In the genomic region with DNA sequence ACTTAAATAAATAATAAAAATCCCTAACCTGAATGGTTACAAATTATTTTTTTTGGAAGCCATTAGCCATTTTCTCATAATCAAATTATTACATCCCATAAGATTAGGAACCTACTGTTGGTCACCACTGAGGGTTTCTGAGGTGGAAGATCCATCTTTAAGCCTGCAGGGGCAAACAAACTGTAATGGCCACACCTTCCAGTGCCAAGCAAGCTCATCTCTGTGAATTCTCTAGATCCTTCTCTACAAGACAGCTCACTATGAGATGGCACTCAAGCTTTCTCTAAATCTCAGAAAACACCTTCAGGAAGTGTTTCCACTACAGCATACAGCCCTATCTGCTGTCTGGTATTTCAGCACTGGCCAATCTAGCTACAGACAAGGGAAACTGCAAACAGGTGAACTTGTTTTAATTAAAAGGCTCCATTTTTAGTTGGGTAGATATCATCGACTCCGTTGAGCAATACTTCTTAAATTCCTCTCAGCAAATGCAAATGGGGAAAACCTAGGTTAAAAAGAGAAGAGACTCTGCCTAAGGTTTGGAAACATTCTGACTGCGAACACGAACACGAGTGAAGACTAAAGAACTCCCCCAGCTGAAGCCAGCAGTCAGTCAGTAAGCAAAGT, we compare ENCODE assay signal across 12 mouse cellular contexts. TPM values are rescaled to one million over a fixed set of nuclear protein-coding genes. Genes with fewer than 3 reads are reported as not detected.
DNase-seq lines count a peak whose midpoint lies in the region; ATAC-seq lines count a peak whose summit lies in the region.
"Had no signal": no experiment of that assay in that cellular context is flagged by ENCODE, and none has a peak within 500 bp of the region (broad histone marks: within the 10 kb centered on the region; RNA-seq: fewer than 3 reads in every experiment).

No protein-coding gene starts in this region.

- no peaks in the 10 kb centered on the region for H3K36me3 ChIP-seq in forebrain, embryonic 12.5 days (replicated peaks)
- no peaks in the 10 kb centered on the region for H3K36me3 ChIP-seq in forebrain, embryonic 15.5 days
- H3K36me3 ChIP-seq in hindbrain, embryonic 16.5 days (ENCODE audit: control insufficient read depth, insufficient read depth, low read length) = no peaks in the 10 kb centered on the region
- H3K36me3 ChIP-seq in midbrain, embryonic 16.5 days (ENCODE audit: control insufficient read depth, insufficient read depth, low read length) = no peaks in the 10 kb centered on the region
- H3K36me3 ChIP-seq in intestine, embryonic 15.5 days = no peaks in the 10 kb centered on the region

- 7% methylated on average over 5 of the region's 5 CpGs for WGBS in forebrain, embryonic 12.5 days
- 15% methylated on average over 5 of the region's 5 CpGs for WGBS in forebrain, embryonic 15.5 days
- 32% methylated on average over 5 of the region's 5 CpGs for WGBS in hindbrain, embryonic 16.5 days
- WGBS in midbrain, embryonic 16.5 days = 34% methylated on average over 5 of the region's 5 CpGs
- 43% methylated on average over 5 of the region's 5 CpGs for WGBS in intestine, embryonic 15.5 days

- peaks cover 75% of the 10 kb centered on the region for H3K27me3 ChIP-seq in forebrain, embryonic 12.5 days
- peaks cover 60% of the 10 kb centered on the region for H3K27me3 ChIP-seq in forebrain, embryonic 15.5 days
- H3K27me3 ChIP-seq in hindbrain, embryonic 16.5 days (replicated peaks; ENCODE audit: control insufficient read depth, insufficient read depth, low read length) = no peaks in the 10 kb centered on the region
- no peaks in the 10 kb centered on the region for H3K27me3 ChIP-seq in midbrain, embryonic 16.5 days (ENCODE audit: control insufficient read depth, insufficient read depth, low read depth, low read length)
- peaks cover 45% of the 10 kb centered on the region for H3K27me3 ChIP-seq in intestine, embryonic 15.5 days (replicated peaks)

- no peak overlapping the region for H3K4me3 ChIP-seq in forebrain, embryonic 12.5 days (replicated peaks)
- no peak overlapping the region for H3K4me3 ChIP-seq in forebrain, embryonic 15.5 days
- peak overlapping the region; percentile 48 for H3K4me3 ChIP-seq in hindbrain, embryonic 16.5 days (ENCODE audit: low read length)
- peak overlapping the region; percentile 51 for H3K4me3 ChIP-seq in midbrain, embryonic 16.5 days (ENCODE audit: low read depth, low read length)
- no peak overlapping the region for H3K4me3 ChIP-seq in intestine, embryonic 15.5 days (replicated peaks)
- H3K4me3 ChIP-seq: layer of hippocampus, adult 2 months had no signal

- H3K4me1 ChIP-seq in forebrain, embryonic 12.5 days = peaks cover 56% of the 10 kb centered on the region
- H3K4me1 ChIP-seq in forebrain, embryonic 15.5 days = peaks cover 36% of the 10 kb centered on the region
- H3K4me1 ChIP-seq in hindbrain, embryonic 16.5 days (ENCODE audit: control insufficient read depth, insufficient read depth, low read depth, low read length) = peaks cover 8% of the 10 kb centered on the region
- peaks cover 23% of the 10 kb centered on the region for H3K4me1 ChIP-seq in midbrain, embryonic 16.5 days (ENCODE audit: control insufficient read depth, insufficient read depth, low read length)
- peaks cover 8% of the 10 kb centered on the region for H3K4me1 ChIP-seq in intestine, embryonic 15.5 days (replicated peaks)

- H3K4me2 ChIP-seq in forebrain, embryonic 12.5 days = peak overlapping the region; percentile 51; the same call in 1 of the 2 replicates
- no peak overlapping the region for H3K4me2 ChIP-seq in forebrain, embryonic 15.5 days (replicated peaks)
- peak overlapping the region; percentile 67 for H3K4me2 ChIP-seq in hindbrain, embryonic 16.5 days (ENCODE audit: low read length)
- H3K4me2 ChIP-seq in midbrain, embryonic 16.5 days (ENCODE audit: low read length) = peak overlapping the region; percentile 70
- no peak overlapping the region for H3K4me2 ChIP-seq in intestine, embryonic 15.5 days (replicated peaks)

- H3K9ac ChIP-seq in forebrain, embryonic 12.5 days = no peak overlapping the region
- no peak overlapping the region for H3K9ac ChIP-seq in forebrain, embryonic 15.5 days (replicated peaks)
- H3K9ac ChIP-seq in hindbrain, embryonic 16.5 days (ENCODE audit: low read depth, low read length) = peak overlapping the region; percentile 68; the same call in 1 of the 2 replicates
- peak overlapping the region; percentile 87 for H3K9ac ChIP-seq in midbrain, embryonic 16.5 days (ENCODE audit: low read depth, low read length)
- no peak overlapping the region for H3K9ac ChIP-seq in intestine, embryonic 15.5 days
- H3K9ac ChIP-seq: liver, embryonic 14.5 days had no signal

- ATAC-seq in forebrain, embryonic 12.5 days (ENCODE audit: low FRiP score) = no peak
- no peak for ATAC-seq in forebrain, embryonic 15.5 days (replicated peaks)
- ATAC-seq in hindbrain, embryonic 16.5 days = no peak
- no peak for ATAC-seq in midbrain, embryonic 16.5 days
- ATAC-seq in intestine, embryonic 15.5 days = no peak

- peak; percentile 36 to 53 for DNase-seq in cerebellum, postnatal 10 days
- DNase-seq in layer of hippocampus, postnatal 14 days (ENCODE audit: low spot score in 2 of 2) = no peak
- no peak for DNase-seq in layer of hippocampus, adult 8-10 months (ENCODE audit: low spot score in 2 of 2)

- no peaks in the 10 kb centered on the region for H3K9me3 ChIP-seq in forebrain, embryonic 12.5 days
- H3K9me3 ChIP-seq in forebrain, embryonic 15.5 days = no peaks in the 10 kb centered on the region
- H3K9me3 ChIP-seq in hindbrain, embryonic 16.5 days (ENCODE audit: control insufficient read depth, low read length) = no peaks in the 10 kb centered on the region
- no peaks in the 10 kb centered on the region for H3K9me3 ChIP-seq in midbrain, embryonic 16.5 days (replicated peaks; ENCODE audit: control insufficient read depth, low read length, poor library complexity, severe bottlenecking)
- no peaks in the 10 kb centered on the region for H3K9me3 ChIP-seq in intestine, embryonic 15.5 days

- H3K27ac ChIP-seq in forebrain, embryonic 12.5 days = no peak overlapping the region
- H3K27ac ChIP-seq in forebrain, embryonic 15.5 days (replicated peaks) = no peak overlapping the region
- H3K27ac ChIP-seq in hindbrain, embryonic 16.5 days (ENCODE audit: low read depth, low read length) = peak overlapping the region; percentile 94
- H3K27ac ChIP-seq in midbrain, embryonic 16.5 days (ENCODE audit: low read length) = peak overlapping the region; percentile 98
- no peak overlapping the region for H3K27ac ChIP-seq in intestine, embryonic 15.5 days
- H3K27ac ChIP-seq: liver, embryonic 14.5 days had no signal

RNA-seq across cellular contexts. Expression of gene Mab21l1, which starts 0.8 kb away (rescaled TPM):
- polyA plus RNA-seq in forebrain, embryonic 12.5 days (2016; fragmentation: Nextera tagmentation; extraction: Ambion mirVana) = 27.4 and 34.9 TPM in 2 replicates
- polyA plus RNA-seq in forebrain, embryonic 15.5 days (2015; fragmentation: Nextera tagmentation; extraction: Ambion mirVana) = 16.8 and 17.8 TPM in 2 replicates
- polyA plus RNA-seq in hindbrain, embryonic 16.5 days (2015; fragmentation: Nextera tagmentation; extraction: Ambion mirVana) = 160 TPM in 2 replicates
- polyA plus RNA-seq in midbrain, embryonic 16.5 days (2015; fragmentation: Nextera tagmentation; extraction: Ambion mirVana) = 136 and 156 TPM in 2 replicates
- total RNA-seq in layer of hippocampus, postnatal 14 days (2021) = under 1 TPM; 0.64 to 0.71 TPM
- polyA plus RNA-seq in intestine, embryonic 15.5 days (2015; fragmentation: Nextera tagmentation; extraction: Ambion mirVana) = 10.7 and 13.0 TPM in 2 replicates
- 1 to 10 TPM; 1.8 to 2.8 (median 2.2) TPM for total RNA-seq in layer of hippocampus, adult 8-10 months (2022)
- total RNA-seq: heart, postnatal 25 days; megakaryocyte progenitor cell, adult 5-6 weeks had no signal

Comparison
In these comparisons a context has a peak if more than half of its experiments do, and no peak if none do; other contexts are left out.
1. H3K4me2 ChIP-seq: peak in forebrain, embryonic 12.5 days (single experiment), hindbrain, embryonic 16.5 days (single experiment) and midbrain, embryonic 16.5 days (single experiment); none in forebrain, embryonic 15.5 days (single experiment) and intestine, embryonic 15.5 days (single experiment).
2. H3K27ac ChIP-seq: peak in hindbrain, embryonic 16.5 days (single experiment) and midbrain, embryonic 16.5 days (single experiment); none in forebrain, embryonic 12.5 days (single experiment), forebrain, embryonic 15.5 days (single experiment) and intestine, embryonic 15.5 days (single experiment).
3. H3K4me3 ChIP-seq: peak in hindbrain, embryonic 16.5 days (single experiment) and midbrain, embryonic 16.5 days (single experiment); none in forebrain, embryonic 12.5 days (single experiment), forebrain, embryonic 15.5 days (single experiment) and intestine, embryonic 15.5 days (single experiment).
4. H3K9ac ChIP-seq: peak in hindbrain, embryonic 16.5 days (single experiment) and midbrain, embryonic 16.5 days (single experiment); none in forebrain, embryonic 12.5 days (single experiment), forebrain, embryonic 15.5 days (single experiment) and intestine, embryonic 15.5 days (single experiment).
5. DNase-seq: peak in cerebellum, postnatal 10 days (2 of 2); none in layer of hippocampus, postnatal 14 days (0 of 2) and layer of hippocampus, adult 8-10 months (0 of 2).